Mouse (Mus musculus) bone marrow, adult 2 months (tissue): ENCODE measurements at regions not wholly inside any gene's neighbourhood (a gene's known extent, or its start where the extent isn't known, plus 50 kb on each side); places are given as distances from the start of the nearest gene placed in this dataset.

Source experiments
- H3K27ac ChIP-seq: fragments of 200-500 bp; 2 replicates; pipeline ENCODE4 v1.5.1; 2012; ENCODE audit warnings: low read depth, mild to moderate bottlenecking, control low read depth, inconsistent platforms, low read length; ENCODE audit not compliant: control insufficient read depth, poor library complexity, insufficient read depth
- H3K4me1 ChIP-seq: fragments of 200-500 bp; 2 replicates; pipeline ENCODE4 v1.6.1; 2011; ENCODE audit warnings: low read length; ENCODE audit not compliant: control insufficient read depth, insufficient read depth
- H3K4me3 ChIP-seq: fragments of 200-500 bp; replicated peaks from 2 replicates; pipeline ENCODE3; 2011; ENCODE audit warnings: mild to moderate bottlenecking, low read depth, low read length, control low read depth; ENCODE audit not compliant: control insufficient read depth
- CTCF ChIP-seq: fragments of 200-500 bp; IDR thresholded peaks from 2 replicates; pipeline ENCODE4 v1.5.1; 2011; ENCODE audit warnings: low read length, control low read depth; ENCODE audit not compliant: control insufficient read depth, insufficient read depth
- POLR2A ChIP-seq: fragments of 200-500 bp; IDR thresholded peaks from 2 replicates; pipeline ENCODE4 v1.6.1; 2011; ENCODE audit warnings: low read depth, mild to moderate bottlenecking, control low read depth, low read length, borderline replicate concordance; ENCODE audit not compliant: control insufficient read depth
- WGBS: fragments of 180-500 bp; shearing (Covaris S2); methylation state at CpG from one replicate; pipeline ENCODE4 v1.1.7; 2018; 5-methylcytosine and 5-hydroxymethylcytosine counted together

DNA sequence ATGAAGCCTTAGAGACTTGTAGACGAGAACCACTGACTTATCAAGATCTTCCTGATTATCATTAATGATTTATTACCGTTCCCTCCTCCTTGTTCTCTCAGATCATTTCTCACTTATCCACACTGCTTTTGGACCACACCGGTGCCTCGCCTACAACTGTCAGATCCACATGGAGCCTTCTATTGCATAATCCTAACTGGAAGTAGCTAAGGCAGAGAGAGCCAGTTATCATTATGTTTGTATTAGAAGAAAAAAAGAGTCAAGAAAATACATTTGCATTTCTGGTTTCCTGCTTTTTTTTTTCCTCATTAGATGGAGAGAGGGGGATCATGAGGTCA is 147.1 kb upstream of the Usp25 start:
- H3K4me1 ChIP-seq, result no peaks in the 10 kb centered on the region
- H3K27ac ChIP-seq, result no peak overlapping the region
- TF ChIP-seq POLR2A (no peak), CTCF (no peak)
- H3K4me3 ChIP-seq, result no peak overlapping the region
- 58% methylated on average over 4 of the region's 4 CpGs for WGBS

DNA sequence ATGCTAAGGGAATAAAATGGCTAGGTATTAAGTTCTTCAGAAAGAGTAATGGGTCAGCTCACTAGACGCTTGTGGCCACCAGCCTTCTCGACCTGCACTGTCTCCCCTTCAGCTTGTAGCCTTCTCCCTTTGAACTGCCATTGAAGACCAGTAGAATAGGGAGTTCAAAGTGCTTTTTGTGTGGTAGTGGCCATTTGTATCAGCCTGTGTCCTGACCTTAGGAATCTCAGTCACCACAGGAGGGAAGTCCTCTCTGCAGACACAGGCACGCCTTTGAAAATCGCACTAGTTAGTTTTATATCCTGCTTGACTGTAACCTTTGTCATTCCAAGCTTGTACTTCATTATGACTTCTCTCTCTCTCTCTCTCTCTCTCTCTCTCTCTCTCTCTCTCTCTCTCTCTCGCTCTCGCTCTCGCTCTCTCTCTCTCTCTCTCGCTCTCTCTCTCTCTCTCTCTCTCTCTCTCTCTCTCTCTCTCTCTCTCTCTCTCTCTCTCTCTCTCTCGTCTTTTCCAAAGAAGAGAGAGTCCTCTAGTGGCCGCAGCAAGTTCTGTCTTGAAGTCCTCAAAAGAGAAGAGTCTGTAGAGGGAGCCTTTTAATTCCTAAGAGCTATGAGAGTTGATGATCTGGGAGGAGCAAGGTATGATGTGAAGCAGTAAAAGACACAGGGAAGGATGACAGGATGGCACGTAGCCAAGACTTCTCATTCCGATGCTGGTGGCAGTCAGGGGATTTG is 147.6 kb upstream of the Usp25 start:
- 23% methylated on average over 10 of the region's 12 CpGs for WGBS
- Histone ChIP-seq H3K27ac (no peak overlapping the region), H3K4me1 (no peaks in the 10 kb centered on the region), H3K4me3 (no peak overlapping the region)
- TF ChIP-seq CTCF, result no peak
- no peak for TF ChIP-seq POLR2A

- H3K4me3 ChIP-seq, result no peak overlapping the region
- H3K27ac ChIP-seq, result no peak overlapping the region
- 83% methylated on average over 3 of the region's 3 CpGs for WGBS
- TF ChIP-seq CTCF (no peak), POLR2A (no peak)
- no peaks in the 10 kb centered on the region for H3K4me1 ChIP-seq
Observed at GRCm38 (mm10) chr16:76864392-76864791, 149.1 kb upstream of the Usp25 start.

GRCm38 (mm10) chr16:76855797-76856196 is 157.7 kb upstream of the Usp25 start:
- Histone ChIP-seq H3K4me3 (no peak overlapping the region), H3K4me1 (no peaks in the 10 kb centered on the region), H3K27ac (no peak overlapping the region)
- TF ChIP-seq POLR2A, result no peak
- 84% methylated on average over 2 of the region's 2 CpGs for WGBS

DNA sequence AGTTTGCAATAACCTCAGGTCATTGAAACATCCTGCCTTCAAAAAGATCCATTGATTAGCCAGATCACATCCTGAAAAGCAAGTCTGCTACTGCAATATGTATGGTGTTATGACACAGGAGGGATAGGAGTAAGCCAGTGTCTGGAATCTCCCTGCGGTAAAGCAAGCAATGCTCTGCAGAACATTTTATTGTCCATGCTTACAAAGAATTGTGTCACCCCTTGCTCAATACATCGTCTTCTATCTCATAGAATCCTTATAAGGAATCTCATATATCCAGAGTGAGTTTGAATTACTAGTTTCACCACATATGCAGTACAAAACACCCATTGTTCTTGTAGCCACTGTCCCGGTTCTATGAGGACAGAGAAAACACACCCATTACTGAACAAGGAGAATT is 162.1 kb upstream of the Usp25 start:
- no peak for TF ChIP-seq CTCF
- no peak for TF ChIP-seq POLR2A
- H3K27ac ChIP-seq, result no peak overlapping the region
- H3K4me1 ChIP-seq, result no peaks in the 10 kb centered on the region
- WGBS, result 75% methylated on average over 3 of the region's 3 CpGs
- no peak overlapping the region for H3K4me3 ChIP-seq

- WGBS, result 78% methylated on average over 4 of the region's 4 CpGs
- Histone ChIP-seq H3K27ac (no peak overlapping the region), H3K4me1 (no peaks in the 10 kb centered on the region), H3K4me3 (no peak overlapping the region)
- no peak for TF ChIP-seq CTCF
- TF ChIP-seq POLR2A, result no peak
Observed at GRCm38 (mm10) chr16:76837450-76837849, 176.1 kb upstream of the Usp25 start.

- WGBS, result 44% methylated on average over 3 of the region's 3 CpGs
- H3K4me1 ChIP-seq, result no peaks in the 10 kb centered on the region
- H3K4me3 ChIP-seq, result no peak overlapping the region
- TF ChIP-seq CTCF, result no peak
- TF ChIP-seq POLR2A, result no peak
- H3K27ac ChIP-seq, result no peak overlapping the region
Observed at GRCm38 (mm10) chr16:76830371-76830770, 183.1 kb upstream of the Usp25 start.

DNA sequence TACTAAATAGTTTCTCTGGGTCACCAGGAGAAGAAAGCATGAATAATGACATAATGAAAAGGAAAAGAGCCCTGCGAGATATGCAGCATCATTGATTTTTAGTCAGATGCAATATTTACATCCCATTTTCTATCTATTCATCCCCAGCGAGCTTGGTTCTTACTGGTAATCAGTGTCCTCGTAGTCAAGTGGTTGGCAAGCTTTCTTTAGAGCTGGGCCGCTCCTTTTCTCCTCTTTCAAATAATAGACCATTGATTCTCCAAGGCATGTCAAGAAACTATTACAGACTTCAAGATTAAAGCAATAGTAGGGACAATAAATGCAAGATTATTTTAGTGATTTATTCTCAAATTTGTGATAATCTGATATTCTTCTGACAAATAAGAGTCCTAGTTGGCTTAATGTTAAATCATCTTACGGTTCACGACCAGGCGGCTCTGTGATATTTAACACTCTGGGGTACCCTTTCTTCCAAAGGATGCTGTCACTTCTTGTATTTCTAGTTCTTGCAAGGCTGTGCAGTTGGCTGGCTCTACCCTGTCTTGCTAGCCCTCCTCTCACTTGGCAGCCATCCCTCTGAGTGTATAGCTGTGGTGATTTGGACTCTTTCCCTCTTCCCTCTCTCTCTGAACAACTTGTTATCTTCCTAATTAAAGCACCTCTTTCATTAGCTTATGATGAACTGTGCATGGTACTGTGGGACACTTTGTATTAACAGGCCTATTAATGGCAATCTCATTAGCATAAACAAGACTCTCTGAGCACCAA is 185.6 kb upstream of the Usp25 start:
- WGBS, result 85% methylated on average over 7 of the region's 7 CpGs

GRCm38 (mm10) chr16:76821261-76821660 is 192.2 kb upstream of the Usp25 start:
- Histone ChIP-seq H3K4me3 (no peak overlapping the region), H3K27ac (no peak overlapping the region), H3K4me1 (no peaks in the 10 kb centered on the region)
- 91% methylated on average over 10 of the region's 10 CpGs for WGBS
- TF ChIP-seq CTCF (no peak), POLR2A (no peak)

More for the DNA sequence above, 185.6 kb upstream of the Usp25 start:
- TF ChIP-seq POLR2A (no peak), CTCF (no peak)
- H3K27ac ChIP-seq, result no peak overlapping the region
- no peak overlapping the region for H3K4me3 ChIP-seq
- no peaks in the 10 kb centered on the region for H3K4me1 ChIP-seq
